Mouse (Mus musculus): ENCODE data around the gene Fam131a.

DNA sequence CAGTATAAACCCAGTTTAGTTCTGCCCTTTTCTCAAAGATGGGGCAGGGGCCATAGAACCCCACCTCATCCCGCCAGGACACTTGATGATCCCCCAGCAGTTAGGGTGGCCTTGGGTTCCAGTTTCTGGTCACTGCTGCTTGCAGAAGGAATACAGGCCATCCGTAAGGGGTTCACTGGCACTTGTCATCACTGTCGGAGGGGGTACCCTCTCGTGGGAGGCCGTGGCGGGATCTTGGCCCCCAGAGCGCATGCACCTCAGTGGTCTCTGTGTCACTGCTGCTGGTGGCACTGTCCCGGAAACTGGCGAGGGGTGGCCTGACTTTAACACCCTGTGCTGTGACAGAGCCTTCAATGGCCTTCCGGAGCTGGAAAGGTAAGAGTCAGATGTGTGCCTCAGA, 10.0 kb downstream of the Fam131a start:
- TF ChIP-seq POLR2A (IDR thresholded peaks at IDR 0.05; ENCODE audit: borderline replicate concordance, low read depth, low read length) (no peak), CTCF (IDR thresholded peaks at IDR 0.05; ENCODE audit: low read depth, low read length) (no peak)
